Mouse (Mus musculus): Measurements from ENCODE around the gene Sardh.

Gene Sardh

DNA sequence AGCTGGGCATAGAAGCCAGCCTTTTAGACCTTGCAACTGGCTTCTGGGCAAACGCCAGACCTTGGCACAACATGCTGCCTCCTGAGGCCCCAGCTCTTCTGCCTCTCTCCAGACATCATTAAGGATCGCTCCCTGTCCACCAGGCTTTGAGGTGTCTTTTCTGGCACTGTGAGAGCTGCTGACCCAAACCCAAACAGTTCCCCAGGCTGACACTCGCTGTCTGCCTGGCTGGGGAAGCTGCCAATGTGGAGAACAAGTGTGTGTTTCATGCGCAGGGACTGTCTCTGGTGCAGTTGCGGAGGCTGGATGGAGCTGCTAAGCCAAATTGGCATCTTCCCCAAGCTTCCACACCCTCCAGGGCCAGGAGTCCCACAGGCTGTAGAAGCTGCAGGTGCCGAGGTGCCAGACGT lies 25.1 kb downstream of the Sardh start:
- no peak for DNase-seq

DNA sequence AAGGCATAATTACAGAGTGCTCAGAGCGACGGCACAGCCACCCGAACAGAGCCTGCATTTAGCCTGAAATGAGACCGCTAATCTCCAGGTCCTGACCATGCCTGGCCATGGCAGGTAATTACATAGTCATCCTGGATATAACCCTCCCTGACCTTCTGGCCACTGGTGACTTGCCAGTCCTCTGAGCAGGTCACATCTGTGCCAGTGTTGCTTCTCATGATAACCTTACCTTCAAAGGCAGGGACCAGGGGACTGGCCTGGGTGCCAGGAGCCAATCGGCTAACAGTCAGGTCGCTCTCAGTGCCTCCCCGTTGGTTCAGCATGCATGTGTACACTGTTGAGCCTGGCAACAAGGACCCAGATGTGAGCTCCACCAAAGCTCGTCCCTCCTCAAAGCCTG lies 29.6 kb downstream of the Sardh start:
- no peak for DNase-seq

DNA sequence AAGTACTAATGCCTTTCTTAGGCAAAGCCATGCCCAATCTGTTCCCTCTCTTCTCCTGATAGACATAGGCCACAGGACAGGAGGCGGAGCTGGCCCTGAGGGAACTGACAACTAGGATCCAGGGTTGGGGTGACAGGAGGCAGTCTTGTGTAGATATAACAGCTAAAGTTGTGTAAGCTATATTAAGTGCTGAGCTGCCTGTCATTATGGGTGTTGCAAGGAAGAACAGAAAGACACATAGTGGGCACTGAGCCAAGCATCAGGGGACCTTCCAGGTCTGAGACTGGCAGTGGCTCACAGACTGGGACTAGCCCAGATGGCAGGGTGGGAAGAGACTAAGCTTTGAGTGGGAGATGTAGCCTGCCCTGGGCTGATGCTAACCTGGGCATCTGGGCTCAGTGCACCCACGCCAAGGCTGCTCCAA lies 30.0 kb downstream of the Sardh start:
- DNase-seq = no peak

DNA sequence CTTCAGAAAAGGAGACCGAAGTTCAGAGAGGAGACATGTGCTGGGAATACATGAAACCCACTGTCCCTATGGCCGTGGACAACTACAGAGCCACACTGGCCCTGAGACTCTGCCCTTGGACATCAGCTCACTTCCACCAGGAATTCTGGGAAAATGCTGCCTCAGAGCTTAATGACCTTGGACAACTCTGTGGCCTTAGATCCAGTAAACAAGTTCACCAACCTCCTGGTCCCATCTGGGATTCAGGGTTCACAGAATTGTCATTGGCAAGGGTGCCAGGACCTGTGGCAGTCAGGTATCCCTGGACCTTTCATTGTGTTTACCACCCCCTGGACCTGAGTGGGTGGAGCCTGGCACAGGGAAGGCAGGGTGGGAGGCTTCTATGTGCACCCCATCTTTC lies 32.6 kb downstream of the Sardh start:
- no peak for DNase-seq

DNA sequence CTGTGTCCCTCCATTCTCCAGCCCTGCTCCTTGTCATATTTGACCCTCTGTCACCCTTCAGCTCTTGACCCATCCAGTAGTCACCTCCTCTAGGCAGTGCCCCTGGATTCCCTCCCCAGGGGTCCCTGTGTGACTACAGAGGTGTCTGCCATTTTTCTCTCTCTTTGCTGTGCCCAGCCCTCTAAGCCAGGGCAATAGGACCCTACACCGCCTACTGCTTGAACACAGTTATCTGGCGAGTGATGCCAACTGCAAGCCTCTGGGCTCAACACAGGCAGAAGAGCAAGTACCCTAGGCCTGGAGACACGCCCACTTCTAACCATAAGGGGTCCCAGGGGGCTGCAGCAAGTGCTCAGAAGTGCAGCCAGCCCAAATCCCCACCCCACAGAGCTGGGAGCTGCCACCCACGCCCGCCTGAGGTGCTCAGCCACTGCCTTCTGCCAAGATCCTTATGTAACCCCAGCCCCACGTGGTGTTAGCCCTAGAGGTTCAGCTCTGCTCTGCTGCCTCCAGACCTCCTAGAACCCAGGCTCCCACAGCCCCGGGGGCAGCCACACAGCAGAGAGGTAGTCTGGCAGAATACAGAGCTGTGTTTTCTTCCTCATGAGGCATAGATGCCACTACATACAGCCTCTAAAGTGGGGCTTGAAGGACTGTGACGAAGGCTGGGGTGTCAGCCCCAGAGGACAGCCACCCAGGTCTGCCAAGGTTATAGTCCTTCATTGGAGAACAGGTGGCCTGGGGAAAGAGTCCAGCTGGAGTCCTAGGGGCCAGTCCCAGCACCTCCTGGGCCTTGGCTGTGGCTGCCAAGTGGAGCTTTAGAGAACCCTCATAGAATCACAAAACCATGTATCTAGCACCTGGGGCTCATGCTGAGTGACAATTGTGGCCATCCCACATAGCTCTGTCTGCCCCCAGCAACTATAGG lies 35.9 kb downstream of the Sardh start:
- peak; percentile 31 to 49 for DNase-seq

DNA sequence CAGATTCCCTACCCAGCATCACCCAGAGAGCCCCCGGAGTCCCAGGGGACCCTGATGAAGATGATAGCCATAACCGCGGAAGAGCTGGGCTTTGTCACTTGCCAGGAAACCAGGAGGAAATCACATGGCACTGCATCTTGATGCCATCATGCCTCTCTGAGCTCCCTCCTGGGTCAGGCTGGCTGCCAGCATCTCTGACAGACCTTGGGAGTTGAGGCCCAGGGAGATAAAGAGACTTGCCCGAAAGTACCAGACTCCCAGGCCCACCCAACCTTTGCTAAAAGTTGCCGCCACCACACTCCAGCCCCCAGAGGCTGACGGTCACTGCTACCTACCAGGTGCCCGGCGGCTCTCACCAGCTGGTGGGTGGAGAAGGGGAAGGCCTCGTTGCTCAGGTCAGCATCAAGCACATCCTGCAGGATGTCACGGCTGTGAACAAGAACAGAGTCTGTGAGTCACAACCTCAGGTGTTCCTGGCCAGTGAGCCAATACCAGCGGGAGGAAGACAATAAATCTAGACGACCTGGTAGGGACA lies 37.4 kb downstream of the Sardh start:
- peak in 1 of 2 experiments; percentile 40 for DNase-seq

DNA sequence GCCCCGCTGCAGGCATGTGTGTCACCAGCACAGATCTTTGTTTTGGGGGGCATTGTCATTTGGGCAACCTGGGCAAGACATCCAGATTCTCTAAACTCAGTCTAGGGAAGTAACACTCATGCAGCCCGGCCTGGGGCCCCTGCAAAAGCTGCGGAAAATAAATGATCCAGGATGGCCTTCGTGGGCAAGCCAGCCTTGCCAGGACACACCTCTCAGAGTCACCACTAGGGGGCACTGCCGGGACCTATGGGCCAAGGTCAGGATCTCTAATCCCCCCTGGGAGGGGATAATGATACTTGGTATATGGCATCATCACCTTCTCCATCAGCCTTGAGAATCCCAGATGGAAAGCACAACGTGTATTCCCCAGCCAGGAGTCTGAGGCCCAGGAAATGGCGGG lies 37.9 kb downstream of the Sardh start:
- DNase-seq = peak; percentile 83

DNA sequence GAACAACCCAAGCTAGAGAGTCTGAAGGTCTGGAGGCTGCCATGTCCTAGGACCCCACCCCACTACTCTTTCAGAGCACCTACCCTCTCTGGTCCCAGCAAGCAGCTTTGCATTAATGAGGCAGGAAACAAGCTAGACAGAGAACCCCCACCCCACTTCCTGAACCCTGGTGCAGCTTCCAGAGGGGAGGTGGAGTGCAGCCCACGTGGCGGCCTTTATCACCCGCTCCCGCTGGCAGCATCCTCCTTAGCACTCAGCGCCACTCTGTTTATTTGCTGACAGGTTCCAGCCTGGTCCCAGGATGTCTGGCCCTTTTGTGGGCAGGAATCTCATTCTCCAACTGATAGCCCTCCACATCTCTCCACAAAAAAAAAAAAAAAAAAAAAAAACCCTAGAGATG lies 38.3 kb downstream of the Sardh start:
- DNase-seq = no peak

DNA sequence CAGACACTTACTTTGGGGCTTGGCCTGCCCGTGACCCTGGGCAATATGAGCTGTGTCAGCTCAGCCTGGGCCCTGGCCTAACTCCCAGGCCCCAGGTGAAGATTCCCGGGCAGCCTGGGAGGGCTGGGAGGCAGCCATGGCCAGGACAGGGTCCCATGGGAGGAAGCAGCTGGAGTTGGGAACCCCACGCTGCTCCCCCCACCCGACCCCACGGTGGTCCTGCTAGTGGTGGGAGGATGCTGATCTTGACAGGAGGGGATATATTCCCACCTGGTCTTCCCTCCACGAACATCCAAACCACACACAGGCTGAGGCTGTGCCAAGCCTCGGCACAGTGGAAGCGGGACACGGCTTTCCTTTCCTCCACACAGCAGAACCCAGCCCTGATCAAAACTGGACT lies 38.8 kb downstream of the Sardh start:
- DNase-seq = no peak

DNA sequence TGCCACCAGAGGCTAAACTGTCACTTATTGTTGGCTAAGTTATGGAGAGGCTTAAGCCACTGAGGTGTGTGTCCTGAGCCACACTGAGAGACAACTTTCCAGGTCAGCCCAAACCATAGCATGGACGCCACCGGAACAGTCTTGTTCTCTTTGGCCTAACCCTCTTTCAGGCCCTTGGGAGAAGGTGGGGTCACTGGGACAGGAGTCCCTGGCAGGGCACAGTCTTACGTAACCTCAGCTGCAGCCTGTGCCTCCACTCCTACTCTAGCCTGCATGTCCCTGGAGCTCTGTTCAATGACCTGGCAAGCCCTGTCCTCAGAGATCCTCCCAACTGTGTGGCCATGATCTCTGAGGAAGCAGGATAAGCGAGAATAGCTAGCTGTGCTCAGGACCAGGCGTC lies 41.0 kb downstream of the Sardh start:
- no peak for DNase-seq

DNA sequence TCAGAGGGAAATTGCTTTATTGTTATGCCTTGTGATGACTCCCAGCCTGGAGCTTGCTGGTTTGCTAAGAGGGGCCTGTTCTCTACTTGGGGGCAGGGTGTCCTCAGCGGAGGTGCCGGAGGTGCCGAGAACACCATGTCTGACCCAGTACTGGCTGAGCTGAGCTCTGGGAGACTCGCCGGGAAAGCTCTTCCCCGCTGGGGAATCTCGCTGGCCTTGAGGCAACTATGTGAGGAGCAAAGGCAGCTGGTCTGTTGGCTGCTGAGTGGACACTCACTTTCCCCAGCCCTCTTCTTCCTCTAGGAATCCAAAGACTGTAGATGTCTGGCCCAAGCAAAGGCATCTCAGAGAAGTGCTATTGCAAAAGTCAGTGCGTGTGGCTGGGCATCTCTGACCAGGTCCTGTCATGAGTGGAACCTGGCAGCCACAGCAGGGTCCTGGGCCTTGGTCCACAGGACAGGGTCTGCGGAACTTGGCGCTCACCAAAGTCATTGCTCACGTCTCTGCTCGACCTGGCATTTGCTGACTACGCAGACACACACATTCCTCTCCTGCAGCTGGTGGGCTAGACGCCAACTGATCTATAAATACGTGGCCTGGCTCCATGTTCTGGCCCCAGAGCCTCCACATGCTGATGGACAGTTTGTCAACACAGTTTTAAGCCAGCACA lies 41.9 kb downstream of the Sardh start:
- DNase-seq = no peak

DNA sequence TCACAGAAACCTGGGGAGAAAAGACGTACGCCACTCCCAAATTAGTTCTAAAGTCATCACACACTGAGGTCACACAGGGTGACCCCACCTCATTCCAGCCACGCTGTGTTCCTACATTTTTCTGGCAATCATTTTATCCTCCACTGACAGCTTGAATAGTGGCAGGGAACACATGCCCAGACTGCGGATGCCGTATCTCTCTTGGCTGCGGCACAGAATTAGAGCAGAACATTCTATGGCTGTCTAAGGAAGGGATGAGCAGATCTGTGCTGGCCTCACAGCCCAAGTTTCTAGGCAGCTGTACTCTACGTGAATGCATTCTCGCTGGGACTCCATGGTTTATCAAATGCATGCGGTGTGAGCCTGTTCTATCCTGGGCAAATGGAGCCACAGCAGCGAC lies 42.5 kb downstream of the Sardh start:
- DNase-seq = no peak

DNA sequence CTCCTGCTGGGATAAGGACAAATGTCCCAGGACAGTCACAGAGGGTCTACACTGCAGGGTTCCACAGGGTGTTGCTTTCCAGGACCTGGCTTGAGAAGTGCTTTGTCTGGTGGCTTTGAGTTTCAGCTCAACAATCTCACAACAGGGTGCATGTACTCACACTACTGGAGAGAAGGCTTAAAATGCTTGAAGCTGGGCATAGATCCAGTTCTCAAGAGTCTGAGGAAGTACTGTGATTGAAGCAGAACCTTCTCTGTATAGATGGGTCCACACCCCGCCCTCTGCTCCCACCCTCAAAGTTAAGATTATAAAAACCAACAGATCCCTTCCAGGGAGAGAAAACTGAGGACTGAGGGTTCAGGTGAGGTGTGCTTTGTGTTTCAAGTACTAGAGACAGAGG lies 47.6 kb downstream of the Sardh start:
- DNase-seq = no peak

DNA sequence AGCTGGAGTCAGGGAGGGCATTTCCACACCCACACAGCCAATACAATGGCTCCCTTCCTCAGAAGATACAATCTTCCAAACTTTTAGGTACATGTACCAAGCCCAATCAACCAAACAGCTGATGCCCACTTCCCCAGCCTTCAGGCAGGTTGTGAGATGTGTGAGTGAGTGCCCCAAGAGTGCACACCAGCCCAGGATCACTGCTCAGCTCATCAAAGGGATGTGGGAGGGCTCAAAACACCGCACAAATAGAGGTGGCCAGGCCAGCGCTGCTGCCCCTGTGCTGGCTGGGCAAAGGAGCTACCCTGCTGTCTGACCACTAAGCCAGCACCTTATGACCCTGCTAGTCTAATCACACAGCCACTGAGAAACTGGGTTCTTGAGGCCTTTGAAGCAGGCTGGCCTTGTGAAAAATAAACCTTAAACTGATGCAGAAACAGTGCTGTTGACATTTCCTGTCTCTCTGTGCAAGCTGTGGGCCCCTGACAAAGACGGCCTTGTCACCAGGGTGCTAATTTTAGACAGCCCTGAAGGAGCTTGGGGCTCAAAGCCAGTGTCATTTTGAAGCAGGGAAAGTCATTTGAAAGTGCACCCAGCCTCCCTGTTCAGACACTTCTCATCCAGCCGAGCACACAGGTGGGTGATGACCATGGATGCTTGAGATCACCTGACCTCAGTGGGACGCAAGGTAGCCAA lies 49.4 kb downstream of the Sardh start:
- no peak for DNase-seq

DNA sequence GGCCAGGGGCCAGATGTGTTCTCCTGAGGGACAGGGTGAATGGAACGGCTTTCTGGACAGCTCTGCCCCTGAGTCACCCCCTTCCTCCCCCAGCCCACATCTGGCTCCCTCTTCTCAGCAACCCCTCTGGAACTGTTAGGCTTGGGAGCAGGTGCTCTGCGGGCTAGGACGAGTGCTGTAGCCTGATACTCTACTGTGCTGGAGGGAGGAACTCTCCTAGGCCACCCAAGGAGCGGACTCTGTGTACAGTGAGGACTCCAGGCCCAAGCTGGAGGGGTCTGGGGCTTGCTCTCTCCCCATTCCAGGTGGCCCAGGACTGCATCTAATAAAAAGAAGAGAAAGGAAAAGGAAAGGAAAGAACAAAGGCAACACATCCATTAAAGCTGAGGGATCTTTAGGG lies 58.1 kb downstream of the Sardh start:
- DNase-seq = no peak

DNA sequence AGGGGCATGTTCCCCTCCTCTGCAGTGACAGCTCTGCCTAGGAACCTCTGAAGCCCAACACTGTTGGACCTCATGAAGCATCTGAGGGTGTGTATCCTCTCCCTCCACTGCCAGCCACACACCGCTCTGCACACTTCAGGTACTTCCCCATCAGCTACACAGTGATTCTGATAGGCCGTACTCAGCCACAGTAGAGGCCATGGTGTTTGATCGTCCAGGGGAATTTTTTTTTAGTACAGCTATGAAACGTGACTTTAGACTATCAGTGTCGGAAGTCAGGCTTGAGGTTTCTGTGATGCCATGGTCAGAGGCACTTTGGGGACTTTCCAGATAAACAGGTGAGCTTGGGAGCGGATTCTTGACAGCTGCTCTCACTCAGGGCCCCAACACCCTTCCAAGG lies 60.6 kb downstream of the Sardh start:
- DNase-seq = peak; percentile 14 to 31

DNA sequence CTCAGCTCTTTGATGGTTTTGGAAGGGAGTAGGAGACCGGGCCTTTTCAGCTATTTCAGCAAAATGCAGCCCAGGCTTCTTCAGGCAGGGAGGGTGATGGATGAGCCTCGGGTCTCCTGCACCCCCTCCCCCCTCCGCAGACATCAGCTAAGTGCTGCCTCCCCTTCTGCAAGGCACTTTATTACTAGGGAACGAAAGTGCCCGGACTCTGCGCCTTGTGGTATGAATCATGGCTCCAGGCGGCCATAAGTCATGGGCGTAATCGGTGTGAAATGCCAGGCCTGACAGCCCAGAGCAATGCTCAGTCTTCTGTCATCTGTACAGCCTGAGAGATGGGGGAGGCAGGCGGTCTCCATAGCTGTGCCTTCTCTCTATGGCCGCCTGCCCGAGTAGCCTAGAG lies 64.4 kb downstream of the Sardh start:
- DNase-seq = no peak

DNA sequence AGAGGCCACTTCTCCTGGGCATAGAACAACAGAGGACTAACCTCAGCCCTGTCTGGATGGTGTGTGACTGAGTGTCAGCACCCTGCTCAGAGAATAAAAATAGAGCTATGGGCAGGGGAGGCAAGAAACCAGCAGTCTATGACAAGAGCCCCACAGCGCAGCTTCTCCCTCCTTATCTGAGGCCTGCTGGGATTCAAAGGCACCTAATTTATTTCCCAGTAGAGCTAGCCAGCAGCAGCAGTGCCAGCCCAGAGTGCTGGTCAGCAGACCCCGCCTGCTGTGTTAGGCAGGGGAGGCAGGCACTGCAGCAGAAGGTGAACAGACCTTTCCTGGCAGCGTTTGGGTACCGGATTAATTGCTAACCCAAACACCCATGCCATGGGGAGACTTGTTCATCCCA lies 66.2 kb downstream of the Sardh start:
- no peak for DNase-seq

DNA sequence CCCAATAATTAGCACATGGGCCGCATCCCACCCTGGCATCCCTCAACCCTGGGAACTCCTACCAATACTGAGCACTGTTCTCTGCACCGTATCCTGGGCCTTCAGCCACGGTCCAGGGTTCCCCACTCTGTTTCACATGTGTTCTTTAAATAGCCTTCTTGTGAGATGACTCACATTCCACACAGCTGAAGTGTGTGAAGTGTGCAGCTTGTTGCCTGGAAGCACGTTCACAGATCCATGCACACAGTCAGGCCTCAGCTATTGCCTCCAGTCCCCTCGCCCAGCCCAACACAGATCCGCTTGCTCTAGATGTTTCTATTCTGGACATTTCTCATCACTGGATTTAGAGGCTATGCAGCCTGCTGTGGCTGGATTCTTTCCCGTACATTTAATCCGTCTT lies 69.0 kb downstream of the Sardh start:
- DNase-seq = no peak

DNA sequence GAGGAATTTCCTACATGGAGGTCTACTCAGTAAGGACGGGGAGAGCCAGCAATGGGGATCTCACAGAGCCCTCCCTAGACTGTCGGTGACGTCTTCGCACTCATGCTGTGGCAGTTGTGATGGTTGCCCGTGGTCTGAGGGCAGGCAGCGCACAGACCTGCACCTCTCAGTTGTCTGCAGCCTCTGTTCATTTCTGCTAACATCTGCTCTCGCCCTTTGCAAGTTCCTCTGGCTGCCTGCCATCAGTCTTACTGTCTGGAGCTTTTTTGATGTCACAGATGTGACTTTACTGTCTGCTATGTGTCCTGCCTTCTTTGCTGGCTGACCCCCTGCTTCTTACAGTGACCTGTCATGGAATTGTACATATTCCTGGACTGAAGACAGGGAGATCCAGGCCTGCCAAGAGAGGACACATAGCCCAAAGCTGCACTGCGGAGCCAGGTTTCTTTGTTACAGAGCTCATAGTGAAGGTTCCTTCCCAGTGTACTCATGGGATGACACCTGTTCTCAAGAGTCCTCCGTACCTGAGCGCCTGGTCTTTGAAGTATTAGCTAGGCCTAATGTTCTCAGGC lies 72.4 kb downstream of the Sardh start:
- no peak for DNase-seq

DNA sequence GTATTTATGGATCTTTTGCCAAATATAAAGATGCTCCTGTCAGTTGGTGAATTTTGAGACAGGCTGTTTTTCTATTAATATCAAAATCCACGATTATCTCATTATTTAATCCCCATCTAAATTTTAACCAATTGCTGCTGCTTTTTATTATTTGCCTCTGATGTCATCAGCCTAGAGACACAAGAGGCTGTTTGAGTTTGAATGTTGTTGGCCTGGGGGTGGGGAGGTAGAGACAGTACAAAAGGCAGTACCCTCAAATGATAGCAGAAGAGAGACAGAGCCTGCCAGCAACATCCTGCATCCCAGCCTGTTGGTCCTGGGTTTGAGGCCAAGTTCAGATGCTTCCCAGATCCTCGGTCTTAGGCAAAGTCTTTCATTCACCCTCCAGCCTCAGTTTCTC lies 73.9 kb downstream of the Sardh start:
- DNase-seq = no peak

DNA sequence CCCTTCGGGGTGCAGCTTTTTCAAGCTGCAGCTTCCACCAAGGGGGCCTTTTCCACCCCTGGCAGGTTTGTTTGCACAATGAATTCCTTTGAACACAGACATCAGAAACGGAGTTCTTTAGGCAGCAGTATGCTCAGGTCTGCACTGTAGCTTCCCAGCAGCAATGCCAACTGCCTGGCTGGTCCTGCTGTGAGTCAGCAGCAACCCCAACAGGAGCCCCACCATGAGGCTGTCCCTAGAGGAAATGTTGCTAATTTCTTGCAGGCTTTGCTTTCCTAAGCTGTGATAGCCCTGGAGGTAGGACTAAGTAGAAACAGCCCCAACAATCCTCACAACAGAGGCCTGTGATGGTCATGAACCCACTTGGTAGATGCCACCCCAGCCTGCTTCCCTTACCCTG lies 81.1 kb downstream of the Sardh start:
- no peak for DNase-seq

DNA sequence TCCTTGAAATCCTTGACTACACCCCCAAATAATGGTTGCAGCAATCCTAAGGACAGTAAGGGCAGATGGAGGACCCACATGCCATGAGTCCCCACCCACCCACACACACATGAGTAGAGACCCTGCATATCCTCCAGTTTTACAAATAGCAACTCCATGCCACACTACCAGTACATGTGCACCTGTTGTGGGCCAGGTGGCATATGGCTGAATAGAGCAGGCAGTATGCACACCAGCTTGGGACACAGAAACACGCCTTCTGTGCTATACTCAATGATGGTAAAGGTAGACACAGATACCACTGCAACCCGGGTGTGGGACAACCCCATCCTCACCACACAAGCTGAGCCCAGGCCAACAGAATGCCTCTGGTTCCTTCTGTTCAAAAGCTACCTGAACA lies 82.1 kb downstream of the Sardh start:
- DNase-seq = no peak
